Mouse (Mus musculus) bone marrow macrophage, adult 2 months (primary cell): ENCODE results near the gene Clspn. TPM values are rescaled to one million over a fixed set of nuclear protein-coding genes. Genes with fewer than 3 reads are reported as not detected.

Source experiments
- H3K27ac ChIP-seq: 2 replicates; pipeline ENCODE4 v1.5.1; 2012; ENCODE audit warnings: low read depth, low read length; ENCODE audit not compliant: insufficient read depth
- H3K4me1 ChIP-seq: 2 replicates; pipeline ENCODE4 v1.6.1; 2012; ENCODE audit warnings: low read length; ENCODE audit not compliant: control insufficient read depth, insufficient read depth
- H3K4me3 ChIP-seq: 2 replicates; pipeline ENCODE4 v1.5.1; 2012; ENCODE audit warnings: mild to moderate bottlenecking, low read length, moderate library complexity; ENCODE audit not compliant: insufficient read depth
- CTCF ChIP-seq: IDR thresholded peaks from 2 replicates; pipeline ENCODE4 v1.5.1; 2012; ENCODE audit warnings: low read depth, mild to moderate bottlenecking, low read length, moderate library complexity
- POLR2A ChIP-seq: IDR thresholded peaks from 2 replicates; pipeline ENCODE4 v1.6.1; 2012; ENCODE audit warnings: mild to moderate bottlenecking, low read depth, low read length, borderline replicate concordance
- polyA plus RNA-seq: library from polyadenylated mRNA; stranded (reverse); fragments of >200 nt; gene quantifications from 2 replicates; pipeline ENCODE4 v1.2.4, GENCODE M21; 2012; ENCODE audit not compliant: missing spikeins, insufficient read depth, insufficient read length

Clspn gene
- polyA plus RNA-seq, result 11.7 and 13.2 TPM in 2 replicates

DNA sequence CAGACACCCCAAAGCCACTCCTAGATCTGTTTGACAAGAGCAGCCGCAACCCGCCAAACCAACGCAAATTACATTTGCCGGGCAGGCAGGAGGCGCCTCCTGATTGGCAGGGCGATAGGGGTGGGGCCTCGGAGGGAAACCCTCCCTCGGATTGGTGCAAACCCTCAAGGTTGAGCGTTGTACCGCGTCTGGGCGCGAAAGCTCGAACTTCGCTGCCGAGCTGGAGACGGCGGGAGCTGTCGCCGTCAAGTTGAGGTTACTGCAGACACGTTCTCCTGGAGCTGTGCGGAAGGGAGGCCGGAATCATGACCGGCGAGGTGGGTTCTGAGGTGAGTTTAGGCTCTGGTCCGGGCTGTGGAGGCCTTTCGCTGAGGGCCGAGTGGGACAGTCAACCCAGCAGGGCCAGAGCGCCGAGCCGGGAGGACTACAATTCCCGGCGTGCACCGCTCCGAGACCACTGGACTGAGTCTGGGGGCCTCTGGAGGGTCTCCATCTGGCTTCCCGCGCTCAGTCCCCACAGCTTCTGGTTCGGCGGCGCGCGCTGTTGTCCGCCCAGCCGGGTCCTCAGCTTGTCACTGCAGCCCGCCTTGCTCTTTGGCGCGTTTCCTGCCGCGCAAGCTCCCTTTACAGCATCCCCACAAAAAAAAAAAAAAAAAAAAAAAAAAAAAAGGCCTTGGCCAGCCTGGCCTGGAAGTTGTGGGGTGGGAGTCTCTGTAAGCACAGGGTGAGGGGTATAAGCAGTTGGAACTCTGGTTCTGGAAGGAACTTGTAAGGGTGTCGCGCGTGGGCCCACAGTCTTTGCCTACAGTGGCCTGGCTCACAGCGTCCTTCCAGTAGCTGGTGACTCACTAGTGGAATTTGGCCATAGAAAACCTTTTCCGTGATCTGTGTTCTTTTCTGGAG lies at the start of gene Clspn:
TSS of gene Clspn (plus strand) at position 127 of the 903 bp plus-strand sequence.
- TF ChIP-seq POLR2A, result no peak
- no peak for TF ChIP-seq CTCF
- Histone ChIP-seq H3K4me3 (peak within 1 kb of the TSS; percentile 73), H3K4me1 (peaks cover 14% of the 10 kb centered on the region), H3K27ac (no peak within 1 kb of the TSS)

DNA sequence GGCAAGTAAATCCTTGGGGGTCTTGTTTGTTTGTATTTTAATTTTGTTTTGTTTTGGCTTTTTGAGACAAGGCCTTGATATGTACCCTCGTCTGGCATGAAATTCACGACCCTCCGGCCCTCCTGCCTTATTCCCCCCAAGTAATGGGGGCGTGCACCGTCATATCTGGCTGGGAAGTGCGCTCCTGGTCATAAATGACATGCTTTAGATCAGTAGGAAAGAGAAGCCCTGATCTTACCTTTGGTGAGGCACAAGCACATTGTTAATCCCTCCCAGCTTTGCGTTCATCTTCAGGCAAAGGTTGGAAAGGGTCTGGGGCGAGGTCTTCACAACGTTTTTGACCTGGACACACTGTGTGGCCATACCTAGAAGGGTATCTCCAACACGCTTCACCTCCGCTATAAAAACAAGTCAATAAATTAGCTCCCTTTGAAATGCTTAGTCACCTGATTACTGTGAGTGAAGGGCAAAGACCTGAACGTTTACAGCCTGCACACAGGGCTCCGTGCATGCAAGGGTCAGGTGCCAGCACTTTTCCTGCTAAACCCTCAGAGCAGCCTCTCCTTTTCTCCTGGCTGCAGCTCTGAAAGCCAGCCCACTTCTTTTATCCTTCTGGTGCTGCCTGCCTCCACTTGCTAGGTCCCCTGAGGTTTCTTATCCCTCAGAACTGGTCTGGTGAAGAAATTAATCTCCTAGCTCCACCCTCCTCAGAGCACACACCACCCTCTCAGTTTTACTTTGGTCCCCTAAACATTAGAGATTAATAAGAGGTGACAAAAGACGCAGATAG lies 48.4 kb upstream of the Clspn start:
- TF ChIP-seq POLR2A (no peak), CTCF (no peak)
- Histone ChIP-seq H3K4me3 (no peak overlapping the region), H3K27ac (no peak overlapping the region), H3K4me1 (no peaks in the 10 kb centered on the region)

DNA sequence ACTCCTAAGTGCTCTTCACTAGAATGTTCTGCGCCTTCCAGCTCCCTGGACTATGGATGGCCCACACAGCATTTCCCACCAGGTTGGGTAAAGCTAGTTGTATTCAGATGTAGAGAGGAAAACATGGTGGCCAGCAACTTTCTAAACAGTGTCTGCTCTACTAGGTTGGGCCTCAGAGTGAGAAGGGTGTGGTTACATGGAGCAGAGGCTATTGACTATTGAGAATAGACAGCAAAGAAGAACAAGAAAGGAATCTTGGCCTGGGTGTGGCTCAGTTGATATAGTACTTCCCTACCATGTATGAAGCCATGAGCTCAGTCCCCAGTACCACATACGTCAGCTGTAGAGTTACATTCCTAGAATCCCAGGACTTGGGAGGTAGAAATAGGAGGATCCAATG lies 47.7 kb upstream of the Clspn start:
- Histone ChIP-seq H3K4me3 (no peak overlapping the region), H3K4me1 (no peaks in the 10 kb centered on the region), H3K27ac (no peak overlapping the region)
- no peak for TF ChIP-seq CTCF
- TF ChIP-seq POLR2A, result no peak

DNA sequence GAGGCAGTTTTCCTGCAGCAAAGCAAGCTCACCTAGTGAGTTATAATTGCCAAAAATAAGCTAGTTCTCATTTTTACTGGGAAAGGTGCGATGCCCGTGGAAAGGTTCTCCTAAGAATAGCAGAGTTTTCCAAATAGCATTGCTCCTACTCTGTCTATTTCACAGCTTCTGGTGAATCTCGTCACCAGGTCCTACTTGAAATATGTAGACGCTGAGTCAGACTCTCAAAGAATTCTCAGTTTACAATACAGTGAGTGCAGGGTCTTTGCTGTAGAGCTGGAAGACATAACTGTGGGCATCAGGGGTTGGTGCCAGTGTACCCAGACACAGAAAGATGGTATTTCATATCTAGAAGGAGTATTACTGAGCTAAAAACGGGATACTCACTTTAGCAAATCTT lies 45.7 kb upstream of the Clspn start:
- H3K27ac ChIP-seq, result no peak overlapping the region
- H3K4me1 ChIP-seq, result no peaks in the 10 kb centered on the region
- no peak for TF ChIP-seq POLR2A
- TF ChIP-seq CTCF, result no peak
- no peak overlapping the region for H3K4me3 ChIP-seq

DNA sequence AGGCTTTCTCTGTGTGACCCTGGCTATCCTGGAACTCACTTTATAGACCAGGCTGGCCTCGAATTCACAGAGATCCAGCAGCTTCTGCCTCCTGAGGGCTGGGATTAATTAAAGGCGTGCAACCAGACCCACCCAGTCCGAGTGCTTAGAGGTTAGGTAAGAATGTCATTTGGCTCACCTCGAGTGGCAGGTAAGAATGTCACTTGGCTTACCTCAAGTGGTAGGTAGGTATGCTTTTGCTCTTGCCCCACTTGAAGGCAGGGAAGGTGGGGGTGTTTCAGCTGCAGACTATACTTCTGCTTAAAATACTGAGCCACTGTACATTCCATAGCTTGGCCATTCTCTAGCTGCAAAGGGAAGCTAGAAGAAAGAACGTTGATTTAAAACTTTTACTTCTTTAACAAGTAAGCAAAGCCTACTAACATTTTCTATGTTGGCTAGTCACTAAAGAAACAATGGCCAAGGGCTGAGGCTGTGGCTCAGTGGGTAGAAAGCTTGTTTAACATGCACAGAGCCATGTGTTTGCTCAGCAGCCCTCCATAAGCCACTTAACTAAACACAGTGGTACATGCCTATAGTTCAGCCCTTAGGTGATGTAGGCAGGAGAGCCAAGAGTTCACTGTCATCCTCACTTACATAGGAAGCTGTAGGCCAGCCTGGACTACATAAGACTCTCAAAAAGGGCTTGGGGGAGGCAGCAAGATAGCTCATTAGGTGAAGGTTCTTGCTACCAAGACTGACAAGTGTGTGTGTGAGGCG lies 44.2 kb upstream of the Clspn start:
- H3K4me3 ChIP-seq, result no peak overlapping the region
- no peaks in the 10 kb centered on the region for H3K4me1 ChIP-seq
- H3K27ac ChIP-seq, result no peak overlapping the region
- TF ChIP-seq CTCF (no peak), POLR2A (no peak)

DNA sequence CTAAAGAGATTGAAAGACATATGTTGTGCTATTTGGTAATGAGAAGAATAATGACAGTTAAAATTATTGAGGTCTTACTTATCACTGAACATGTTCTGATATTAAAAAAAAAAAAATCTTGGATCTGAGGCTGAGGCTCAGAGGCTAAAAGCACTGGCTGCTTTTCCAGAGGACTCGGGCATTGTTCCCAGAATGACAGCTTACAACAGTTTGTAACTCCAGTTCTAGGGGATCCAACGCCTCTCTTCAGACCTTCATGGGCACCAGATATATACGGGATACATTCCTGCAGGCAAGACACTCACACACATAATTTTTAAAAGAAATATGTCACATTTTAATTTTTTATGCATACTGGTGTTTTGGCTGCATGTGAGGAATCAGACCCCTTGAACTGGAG lies 30.6 kb upstream of the Clspn start:
- peaks cover 4% of the 10 kb centered on the region for H3K4me1 ChIP-seq
- no peak overlapping the region for H3K27ac ChIP-seq
- no peak overlapping the region for H3K4me3 ChIP-seq
- no peak for TF ChIP-seq CTCF

DNA sequence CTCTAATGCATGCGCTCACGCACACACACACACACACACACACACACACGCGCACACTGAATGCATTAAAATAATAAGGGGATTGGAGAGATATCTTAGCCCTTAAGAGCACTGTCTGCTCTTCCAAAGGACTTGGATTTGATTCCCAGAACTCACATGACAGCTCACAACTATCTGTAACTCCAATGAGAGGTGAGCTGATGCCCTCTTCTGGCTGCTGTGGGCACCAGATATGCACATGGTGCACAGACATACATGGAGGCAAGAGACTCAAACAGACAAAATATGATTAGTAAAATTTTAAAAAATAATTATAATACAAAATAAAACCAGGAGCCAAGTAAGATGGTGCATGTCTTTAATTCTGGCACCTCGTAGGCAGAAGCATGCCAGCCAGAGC lies 29.9 kb upstream of the Clspn start:
- no peak for TF ChIP-seq CTCF
- TF ChIP-seq POLR2A, result no peak
- H3K4me3 ChIP-seq, result no peak overlapping the region
- H3K27ac ChIP-seq, result no peak overlapping the region
- peaks cover 8% of the 10 kb centered on the region for H3K4me1 ChIP-seq

DNA sequence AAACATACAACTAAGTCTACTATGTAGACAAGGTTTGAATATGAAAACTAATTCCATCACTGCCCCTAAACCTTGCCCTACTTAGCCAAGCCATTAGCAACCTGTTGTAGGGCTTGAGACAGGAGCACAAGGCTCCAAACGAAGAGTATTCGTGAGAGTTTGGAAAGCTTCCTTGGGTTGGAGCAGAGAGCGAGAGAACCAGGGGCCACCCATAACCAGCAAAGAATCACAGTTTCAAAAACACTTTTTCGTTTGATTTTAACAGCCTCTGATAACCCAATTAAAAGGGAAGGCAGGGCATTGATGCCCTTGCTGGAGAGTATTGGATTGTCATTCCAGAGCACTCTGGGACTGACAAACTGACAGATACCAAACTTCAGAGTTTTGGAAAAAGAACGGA lies 24.4 kb upstream of the Clspn start:
- Histone ChIP-seq H3K4me1 (peaks cover 19% of the 10 kb centered on the region), H3K27ac (no peak overlapping the region), H3K4me3 (peak overlapping the region; percentile 77)
- no peak for TF ChIP-seq POLR2A

DNA sequence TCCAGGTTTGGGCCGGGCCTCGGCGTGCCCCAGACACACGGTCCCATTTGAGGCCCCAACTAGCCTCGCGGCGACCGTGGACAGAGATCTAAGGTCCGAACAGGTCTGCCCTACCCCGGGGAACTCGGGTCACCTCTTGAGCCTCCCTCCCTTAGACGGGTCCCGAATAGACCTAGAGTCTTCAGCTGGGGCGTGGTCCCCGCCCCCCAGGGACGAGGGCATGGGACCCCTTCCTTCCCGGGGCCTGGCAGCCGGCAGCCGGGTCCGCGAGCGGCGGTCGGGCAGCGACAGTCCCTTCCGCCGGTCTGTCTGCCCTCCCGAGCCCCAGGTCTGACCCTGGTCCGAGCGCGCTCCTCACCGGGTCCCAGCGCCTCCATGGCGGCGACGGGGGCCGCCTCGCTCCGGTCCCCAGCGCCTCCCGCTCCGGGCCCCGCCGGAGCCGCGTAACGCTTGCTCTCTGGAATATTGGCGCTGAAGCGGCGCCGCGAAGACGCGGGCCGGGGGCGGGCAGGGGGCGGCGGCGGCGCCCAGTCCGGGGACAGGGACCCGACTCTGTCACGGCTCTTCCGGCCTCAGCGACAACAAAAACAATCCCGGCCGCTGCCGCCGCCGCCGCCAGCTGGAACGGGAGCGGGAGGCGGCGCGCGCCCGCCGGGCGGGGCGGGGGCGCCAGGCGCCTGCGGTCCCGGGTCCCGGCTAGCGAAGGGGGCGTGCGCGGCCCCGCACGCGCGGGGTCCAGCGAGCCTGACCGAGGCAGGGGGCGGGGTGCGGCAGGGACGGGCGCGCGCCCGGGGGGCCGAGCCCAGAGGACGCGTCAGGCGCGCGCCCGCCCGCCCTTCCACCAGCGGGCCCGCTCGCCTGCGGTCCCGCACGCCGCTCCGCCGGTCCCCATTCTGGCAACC lies 23.7 kb upstream of the Clspn start, which contains the start of gene Ago4:
TSS of gene Ago4 (minus strand) at position 646 of the 902 bp plus-strand sequence.
- H3K27ac ChIP-seq, result no peak within 1 kb of the TSS
- peak within 1 kb of the TSS; percentile 77 for H3K4me3 ChIP-seq
- TF ChIP-seq CTCF (no peak), POLR2A (no peak)
- H3K4me1 ChIP-seq, result peaks cover 27% of the 10 kb centered on the region
